Mouse (Mus musculus) cortical plate, adult 2 months (tissue): ENCODE results near the gene Aldh3b2.

Experiments
- CTCF ChIP-seq: fragments of 200-500 bp; IDR thresholded peaks from 2 replicates; pipeline ENCODE4 v1.5.1; 2011; ENCODE audit warnings: mild to moderate bottlenecking, control low read depth, low read length; ENCODE audit not compliant: insufficient read depth; ENCODE audit errors: extremely low read depth
- POLR2A ChIP-seq: fragments of 200-500 bp; IDR thresholded peaks from 2 replicates; pipeline ENCODE4 v1.6.1; 2011; ENCODE audit warnings: mild to moderate bottlenecking, low read length, control low read depth; ENCODE audit not compliant: insufficient read depth; ENCODE audit errors: extremely low read depth

DNA sequence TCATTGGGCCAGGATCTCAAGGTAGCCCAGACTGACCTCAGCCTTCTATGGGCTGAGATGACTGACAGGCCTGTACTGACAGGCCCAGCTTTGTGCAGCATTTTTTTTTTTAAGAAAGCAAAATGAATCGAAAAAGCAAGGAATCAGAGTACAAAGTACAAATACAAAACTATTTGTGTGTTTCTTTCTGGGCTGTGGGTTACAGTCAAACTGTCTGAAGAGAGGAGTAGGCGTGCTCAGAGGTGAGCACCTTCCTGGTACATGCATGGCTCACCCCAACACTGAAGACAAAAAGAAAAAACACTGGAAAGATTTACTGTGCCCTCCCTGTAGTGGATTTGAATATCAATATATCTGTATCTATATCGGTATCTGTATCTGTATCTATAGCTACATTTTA lies 24.3 kb upstream of the Aldh3b2 start:
- TF ChIP-seq CTCF: no peak
- TF ChIP-seq POLR2A: no peak
